Mouse (Mus musculus) heart, embryonic 12.5 days (tissue): Measurements from ENCODE around the gene Npcd. TPM values are rescaled to one million over a fixed set of nuclear protein-coding genes. Genes with fewer than 3 reads are reported as not detected.

Source experiments
- polyA plus RNA-seq: library from polyadenylated mRNA; unstranded; fragments of >200 nt; fragmentation: Nextera tagmentation; extraction: Ambion mirVana; gene quantifications from 2 replicates; pipeline ENCODE4 v1.2.1, GENCODE M21; 2016

The Npcd gene
- polyA plus RNA-seq, 1 experiment from 2014 or later, result not detected

Other genes starting within 250 kb of the Npcd start
- 1.5 and 1.8 TPM in 2 replicates for gene Dmc1, start 229.1 kb downstream of the Npcd start, polyA plus RNA-seq
- 0.60 and 0.93 TPM in 2 replicates for gene Fam227a, start 175.3 kb downstream of the Npcd start, polyA plus RNA-seq
- gene Cby1, start 175.0 kb downstream of the Npcd start, polyA plus RNA-seq, result 40.9 and 42.0 TPM in 2 replicates
- 234 and 237 TPM in 2 replicates for gene Tomm22, start 163.4 kb downstream of the Npcd start, polyA plus RNA-seq
- gene Josd1, start 146.3 kb downstream of the Npcd start, polyA plus RNA-seq, result 29.0 and 29.1 TPM in 2 replicates
- 32.8 and 33.6 TPM in 2 replicates for gene Gtpbp1, start 143.4 kb downstream of the Npcd start, polyA plus RNA-seq
- gene Sun2, start 91.7 kb downstream of the Npcd start, polyA plus RNA-seq, result 4.5 and 4.9 TPM in 2 replicates
- gene Dnal4, start 56.4 kb downstream of the Npcd start, polyA plus RNA-seq, result 37.1 TPM in 2 replicates
- gene Nptxr, start 29.5 kb downstream of the Npcd start, polyA plus RNA-seq, result 2.6 and 2.7 TPM in 2 replicates
- gene Cbx6, start 451 bp upstream of the Npcd start, polyA plus RNA-seq, result 34.5 and 38.0 TPM in 2 replicates
- gene Apobec3, start 57.4 kb upstream of the Npcd start, polyA plus RNA-seq, result 11.2 and 12.2 TPM in 2 replicates
- 1.4 and 1.7 TPM in 2 replicates for gene Cbx7, start 136.9 kb upstream of the Npcd start, polyA plus RNA-seq
- 1.7 and 2.3 TPM in 2 replicates for gene Pdgfb, start 180.7 kb upstream of the Npcd start, polyA plus RNA-seq